Mouse (Mus musculus): ENCODE data around the gene 4930452B06Rik.

DNA sequence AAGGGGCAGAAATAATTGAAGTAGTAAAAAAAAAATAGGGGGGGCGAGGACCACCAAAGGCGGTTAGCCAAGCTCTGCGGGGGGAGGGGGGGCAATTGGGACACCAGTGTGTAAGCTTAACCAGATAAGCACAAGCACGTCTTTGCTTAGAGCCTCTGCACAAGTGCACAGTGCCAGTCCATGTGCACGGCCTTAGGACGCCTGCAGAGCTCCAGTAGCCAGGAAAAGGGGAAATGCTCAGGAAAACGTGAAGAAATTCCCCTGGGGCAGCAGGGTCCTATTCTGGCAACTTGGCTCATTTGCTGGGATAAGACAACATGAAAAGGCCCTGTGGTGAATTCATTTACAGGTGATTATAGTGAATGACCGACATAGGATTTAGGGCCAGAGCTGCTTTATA, 188.7 kb downstream of the 4930452B06Rik start:
- no peak for TF ChIP-seq CTCF (IDR thresholded peaks at IDR 0.05; ENCODE audit: insufficient read depth, low read length)
- TF ChIP-seq POLR2A (IDR thresholded peaks at IDR 0.05; ENCODE audit: borderline replicate concordance, extremely low read depth, low read depth, low read length) = no peak
